Mouse (Mus musculus) spleen, adult 2 months (tissue): ENCODE measurements at regions not wholly inside any gene's neighbourhood (a gene's known extent, or its start where the extent isn't known, plus 50 kb on each side); places are given as distances from the start of the nearest gene placed in this dataset.

Experiments used
- CTCF ChIP-seq: fragments of 200-500 bp; IDR thresholded peaks from 2 replicates; pipeline ENCODE4 v1.5.1; 2011; ENCODE audit warnings: mild to moderate bottlenecking, inconsistent platforms; ENCODE audit not compliant: insufficient read depth, insufficient read length, insufficient replicate concordance; ENCODE audit errors: extremely low read depth
- POLR2A ChIP-seq: fragments of 200-500 bp; IDR thresholded peaks from 2 replicates; pipeline ENCODE4 v1.6.1; 2011; ENCODE audit warnings: low read depth, low read length, inconsistent platforms

- no peak for TF ChIP-seq CTCF
- TF ChIP-seq POLR2A: no peak
Observed at GRCm38 (mm10) chrX:11647527-11647836, 319.9 kb downstream of the H2al1j start.
